Mouse (Mus musculus) CH12.LX (cell line): ENCODE results near the gene Ybx3. TPM values are rescaled to one million over a fixed set of nuclear protein-coding genes. Genes with fewer than 3 reads are reported as not detected.

Source experiments
- DNase-seq: peaks from one replicate; pipeline ENCODE4 v3.0.0-alpha.2; 2013; ENCODE audit errors: extremely low read depth
- H3K27ac ChIP-seq: 2 replicates; pipeline ENCODE4 v1.5.1; 2012; ENCODE audit warnings: low read depth, mild to moderate bottlenecking, control low read depth, moderate library complexity; ENCODE audit not compliant: insufficient read depth
- H3K27me3 ChIP-seq: replicated peaks from 2 replicates; pipeline ENCODE3; 2012; ENCODE audit warnings: inconsistent platforms
- H3K36me3 ChIP-seq, 2 experiments: replicated peaks in 1 of 2; 2 replicates each; pipeline versions ENCODE3 to v1.6.1; 2012; ENCODE audit warnings: inconsistent platforms in 1 of 2, low read length in 1 of 2, mild to moderate bottlenecking in 1 of 2, mixed read lengths in 1 of 2, moderate library complexity in 1 of 2; ENCODE audit not compliant: control insufficient read depth in 1 of 2, insufficient read depth in 1 of 2
- H3K4me1 ChIP-seq, 2 experiments: 2 replicates each; pipeline ENCODE4 v1.6.1; 2012; ENCODE audit warnings: inconsistent platforms in 1 of 2, moderate library complexity in 1 of 2; ENCODE audit not compliant: insufficient read depth in 2 of 2, control insufficient read depth in 1 of 2
- H3K4me2 ChIP-seq: 2 replicates; pipeline ENCODE4 v1.6.1; 2012; ENCODE audit warnings: low read depth, mild to moderate bottlenecking, control low read depth; ENCODE audit not compliant: poor library complexity, insufficient read depth, severe bottlenecking
- H3K4me3 ChIP-seq, 3 experiments: fragments of 150-350 bp in 1 of 3; sonication (generic) in 1 of 3; replicated peaks in 1 of 3; 2 replicates each; pipeline versions ENCODE3 to v1.5.1; 2011 to 2012; ENCODE audit warnings: low read depth in 2 of 3, low read length in 2 of 3, mild to moderate bottlenecking in 2 of 3, moderate library complexity in 2 of 3, control low read depth in 1 of 3, improper control_type of control experiment in 1 of 3, inconsistent platforms in 1 of 3, mixed read lengths in 1 of 3; ENCODE audit not compliant: poor library complexity in 1 of 3
- H3K79me2 ChIP-seq: replicated peaks from 2 replicates; pipeline ENCODE4 v1.6.1; 2012; ENCODE audit warnings: mild to moderate bottlenecking, moderate library complexity; ENCODE audit not compliant: control insufficient read depth, poor library complexity, insufficient read depth, severe bottlenecking; ENCODE audit errors: extremely low read depth
- H3K9ac ChIP-seq: 2 replicates; pipeline ENCODE4 v1.6.1; 2012; ENCODE audit warnings: low read depth, mild to moderate bottlenecking, control low read depth, moderate library complexity; ENCODE audit not compliant: insufficient read depth
- H3K9me3 ChIP-seq: replicated peaks from 2 replicates; pipeline ENCODE3; 2012; ENCODE audit warnings: low read length, inconsistent platforms, mixed read lengths
- CHD1 ChIP-seq: IDR thresholded peaks from 2 replicates; pipeline ENCODE4 v1.6.1; 2012; ENCODE audit warnings: low read depth, low read length, improper control_type of control experiment, inconsistent platforms
- CHD2 ChIP-seq: IDR thresholded peaks from 2 replicates; pipeline ENCODE4 v1.6.1; 2011; ENCODE audit warnings: low read length, improper control_type of control experiment
- CTCF ChIP-seq, 2 experiments: IDR thresholded peaks in 1 of 2; conservative IDR thresholded peaks in 1 of 2; 2 replicates each; pipeline ENCODE4 v1.5.1; 2011 to 2012; ENCODE audit warnings: low read depth in 2 of 2, low read length in 2 of 2, improper control_type of control experiment in 1 of 2, inconsistent platforms in 1 of 2, mild to moderate bottlenecking in 1 of 2, moderate library complexity in 1 of 2
- E2F4 ChIP-seq: IDR thresholded peaks from 2 replicates; pipeline ENCODE4 v1.6.1; 2011; ENCODE audit warnings: low read depth, low read length, improper control_type of control experiment; ENCODE audit not compliant: insufficient replicate concordance
- EP300 ChIP-seq: IDR thresholded peaks from 2 replicates; pipeline ENCODE4 v1.6.1; 2011; ENCODE audit warnings: low read length, improper control_type of control experiment
- GABPA ChIP-seq: IDR thresholded peaks from 2 replicates; pipeline ENCODE4 v1.6.1; 2012; ENCODE audit warnings: low read depth, low read length, improper control_type of control experiment, inconsistent platforms; ENCODE audit not compliant: insufficient replicate concordance
- HCFC1 ChIP-seq: IDR thresholded peaks from 2 replicates; pipeline ENCODE4 v1.6.1; 2012; ENCODE audit warnings: low read depth, mild to moderate bottlenecking, inconsistent platforms, low read length, improper control_type of control experiment
- IRF4 ChIP-seq: IDR thresholded peaks from 2 replicates; pipeline ENCODE4 v1.6.1; 2014; ENCODE audit warnings: low read depth, mild to moderate bottlenecking, inconsistent platforms, low read length, improper control_type of control experiment
- JUN ChIP-seq: IDR thresholded peaks from 2 replicates; pipeline ENCODE4 v1.6.1; 2011; ENCODE audit warnings: low read depth, mild to moderate bottlenecking, low read length, improper control_type of control experiment, moderate library complexity; ENCODE audit not compliant: insufficient read depth
- MAX ChIP-seq: IDR thresholded peaks from 2 replicates; pipeline ENCODE4 v1.6.1; 2011; ENCODE audit warnings: low read length, improper control_type of control experiment
- MAZ ChIP-seq: IDR thresholded peaks from 2 replicates; pipeline ENCODE4 v1.6.1; 2012; ENCODE audit warnings: low read depth, mild to moderate bottlenecking, inconsistent platforms, low read length, improper control_type of control experiment, moderate library complexity
- MEF2A ChIP-seq: IDR thresholded peaks from 2 replicates; pipeline ENCODE4 v1.6.1; 2014; ENCODE audit warnings: low read depth, mild to moderate bottlenecking, inconsistent platforms, low read length, improper control_type of control experiment, borderline replicate concordance
- MXI1 ChIP-seq: IDR thresholded peaks from 2 replicates; pipeline ENCODE4 v1.6.1; 2011; ENCODE audit warnings: mild to moderate bottlenecking, low read depth, low read length, improper control_type of control experiment
- POLR2A ChIP-seq: IDR thresholded peaks from 2 replicates; pipeline ENCODE4 v1.6.1; 2011; ENCODE audit warnings: low read depth, mild to moderate bottlenecking, improper control_type of control experiment, low read length
- POLR2AphosphoS2 ChIP-seq: IDR thresholded peaks from 2 replicates; pipeline ENCODE4 v1.6.1; 2011; ENCODE audit warnings: low read depth, low read length, improper control_type of control experiment
- RAD21 ChIP-seq: IDR thresholded peaks from 2 replicates; pipeline ENCODE4 v1.6.1; 2011; ENCODE audit warnings: low read depth, mild to moderate bottlenecking, low read length, improper control_type of control experiment, moderate library complexity
- SMC3 ChIP-seq: IDR thresholded peaks from 2 replicates; pipeline ENCODE4 v1.6.1; 2011; ENCODE audit warnings: low read depth, low read length, improper control_type of control experiment
- TBP ChIP-seq: conservative IDR thresholded peaks from 2 replicates; pipeline ENCODE4 v1.6.1; 2011; ENCODE audit warnings: low read depth, low read length, improper control_type of control experiment
- TCF12 ChIP-seq: IDR thresholded peaks from 2 replicates; pipeline ENCODE4 v1.6.1; 2014; ENCODE audit warnings: low read depth, mild to moderate bottlenecking, inconsistent platforms, low read length, improper control_type of control experiment
- UBTF ChIP-seq: IDR thresholded peaks from 2 replicates; pipeline ENCODE4 v1.6.1; 2012; ENCODE audit warnings: low read depth, mild to moderate bottlenecking, inconsistent platforms, low read length, improper control_type of control experiment, moderate library complexity
- USF2 ChIP-seq: conservative IDR thresholded peaks from 2 replicates; pipeline ENCODE4 v1.6.1; 2011; ENCODE audit warnings: low read depth, low read length, improper control_type of control experiment
- ZMIZ1 ChIP-seq: IDR thresholded peaks from 2 replicates; pipeline ENCODE4 v1.6.1; 2012; ENCODE audit warnings: low read depth, mild to moderate bottlenecking, inconsistent platforms, low read length, improper control_type of control experiment
- ZNF384 ChIP-seq: IDR thresholded peaks from 2 replicates; pipeline ENCODE4 v1.6.1; 2012; ENCODE audit warnings: low read depth, low read length, improper control_type of control experiment, inconsistent platforms
- dilution Hi-C: fragments of 300-500 bp; cut with MboI; formaldehyde crosslinking; loops from 2 replicates; pipeline ENCODE4 v1.14.3; 2020; ENCODE audit warnings: low sequenced_read_pairs; ENCODE audit not compliant: extremely low pct_unique_long_range_greater_than_20kb, extremely low pct_ligation_motif_present
- in situ Hi-C: fragments of 300-500 bp; cut with MboI; formaldehyde crosslinking; loops from 3 replicates; pipeline ENCODE4 v1.14.3; 2019; ENCODE audit warnings: low sequenced_read_pairs, low pct_ligation_motif_present, low pct_unique_long_range_greater_than_20kb, mixed read lengths
- polyA plus RNA-seq: library from polyadenylated mRNA; unstranded; fragments of >175 nt; gene quantifications from 2 replicates; pipeline ENCODE4 v1.2.1, GENCODE M21; 2012; ENCODE audit warnings: low read depth; ENCODE audit not compliant: insufficient read length
- total RNA-seq, 2 experiments: library from RNA; depleted of rRNA; stranded (reverse); fragments of 300-350 nt in 1 of 2; fragments of >200 nt in 1 of 2; gene quantifications; 2 replicates each; pipeline ENCODE4 v1.2.3; 2012 to 2014

The Ybx3 gene
- total and polyA plus RNA-seq, 3 experiments, result 391 to 620 (median 410) TPM

- H3K9ac ChIP-seq, result no peak overlapping the region
- H3K36me3 ChIP-seq, result peaks cover 13% of the 10 kb centered on the region in 2 experiments
- dilution Hi-C loops (no loop called here), in situ Hi-C loops (loop anchor here (25.0 kb wide), 1 partner anchor 1772 kb away; the partner anchor contains the start of genes Klrd1 and Klre1)
- H3K4me1 ChIP-seq, result peaks cover 0 to 3% of the 10 kb centered on the region in 2 experiments; a peak in 2 of 4 replicates
- no peak for DNase-seq
- H3K9me3 ChIP-seq, result no peaks in the 10 kb centered on the region
- no peak overlapping the region for H3K4me3 ChIP-seq
- TF ChIP-seq IRF4 (no peak), ZNF384 (no peak), MAX (no peak), CTCF (conservative IDR thresholded peaks at IDR 0.05 in 1 of 2, IDR thresholded peaks at IDR 0.05 in 1 of 2; ENCODE audit: low read depth in 2 of 2, low read length in 2 of 2) (no peak), CHD2 (no peak), USF2 (no peak)
- no peak overlapping the region for H3K27ac ChIP-seq
- peaks cover 13% of the 10 kb centered on the region for H3K27me3 ChIP-seq
- no peaks in the 10 kb centered on the region for H3K79me2 ChIP-seq
- H3K4me2 ChIP-seq, result no peak overlapping the region
Measured at GRCm38 (mm10) chr6:131359543-131359942, 28.7 kb downstream of the Ybx3 start.

- DNase-seq, result no peak
- no peaks in the 10 kb centered on the region for H3K9me3 ChIP-seq
Measured at GRCm38 (mm10) chr6:131354913-131355312, 33.4 kb downstream of the Ybx3 start.

DNA sequence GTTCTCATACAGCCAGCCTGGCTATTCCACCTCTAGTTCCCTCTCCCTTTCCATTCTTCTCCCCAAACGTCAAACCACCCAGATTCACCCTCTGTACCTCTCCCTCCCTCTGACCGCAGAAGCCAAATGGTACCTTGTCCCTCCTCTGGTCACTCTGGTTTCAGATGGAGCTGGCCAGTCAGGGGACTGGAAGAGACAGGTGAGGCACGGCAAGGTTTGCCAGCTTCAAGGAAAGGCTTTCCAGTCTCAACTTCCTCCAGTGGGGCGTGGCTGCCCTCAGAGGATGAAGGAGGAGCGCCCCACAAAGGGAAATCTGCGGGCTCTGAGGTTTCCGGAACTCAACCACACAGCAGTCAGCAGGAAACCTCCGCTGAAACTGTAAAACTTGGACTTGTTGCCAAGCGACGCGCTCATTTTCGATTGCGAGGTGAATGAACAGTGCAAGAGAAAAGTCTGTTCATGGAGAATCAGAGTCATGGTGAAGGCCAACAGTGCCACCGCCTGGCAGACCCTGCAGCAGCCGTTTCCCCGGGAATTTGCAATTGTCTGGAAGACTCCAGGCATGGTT, 34.8 kb downstream of the Ybx3 start, which contains the start of gene Styk1:
TSS of gene Styk1 (minus strand) at position 246 of the 568 bp plus-strand sequence.
- Histone ChIP-seq H3K27me3 (peaks cover 46% of the 10 kb centered on the region), H3K4me3 (no peak within 1 kb of the TSS), H3K9ac (no peak within 1 kb of the TSS), H3K27ac (no peak within 1 kb of the TSS), H3K36me3 (no peaks in the 10 kb centered on the region), H3K79me2 (no peaks in the 10 kb centered on the region), H3K4me1 (peaks cover 2 to 19% of the 10 kb centered on the region in 2 experiments), H3K4me2 (peak within 1 kb of the TSS; percentile 70), H3K9me3 (no peaks in the 10 kb centered on the region)
- DNase-seq, result peak; percentile 87
- dilution Hi-C loops, result no loop called here
- in situ Hi-C loops, result loop anchor here (25.0 kb wide), 1 partner anchor 1766 kb away; the partner anchor contains the start of genes Klrd1 and Klre1
- TF ChIP-seq E2F4 (no peak), USF2 (no peak), TCF12 (0 out of 2 replicates have a peak, but pooled peaks have one; percentile 36), HCFC1 (no peak), MAZ (no peak), TBP (no peak), EP300 (peak; percentile 69; the same call in 1 of the 2 replicates), UBTF (no peak), POLR2AphosphoS2 (no peak), CHD1 (no peak), MEF2A (no peak; the same call in 1 of the 2 replicates), POLR2A (no peak), JUN (no peak), GABPA (no peak), RAD21 (peak; percentile 93), ZMIZ1 (no peak), MAX (no peak), MXI1 (peak; percentile 55; the same call in 1 of the 2 replicates), CTCF (conservative IDR thresholded peaks at IDR 0.05 in 1 of 2, IDR thresholded peaks at IDR 0.05 in 1 of 2; ENCODE audit: low read depth in 2 of 2, low read length in 2 of 2) (peak; percentile 39 to 88; a peak in 2 of 4 replicates), ZNF384 (no peak), SMC3 (peak; percentile 73)

More at GRCm38 (mm10) chr6:131354913-131355312, 33.4 kb downstream of the Ybx3 start:
- peaks cover 40% of the 10 kb centered on the region for H3K27me3 ChIP-seq
- no peak overlapping the region for H3K27ac ChIP-seq
- H3K4me3 ChIP-seq, result no peak overlapping the region
- dilution Hi-C loops, result no loop called here
- no peaks in the 10 kb centered on the region for H3K79me2 ChIP-seq
- H3K4me2 ChIP-seq, result no peak overlapping the region
- TF ChIP-seq ZMIZ1 (no peak), CTCF (conservative IDR thresholded peaks at IDR 0.05 in 1 of 2, IDR thresholded peaks at IDR 0.05 in 1 of 2; ENCODE audit: low read depth in 2 of 2, low read length in 2 of 2) (no peak), ZNF384 (peak; percentile 35; the same call in 1 of the 2 replicates)
- no peak overlapping the region for H3K9ac ChIP-seq
- no peaks in the 10 kb centered on the region for H3K36me3 ChIP-seq
- in situ Hi-C loops, result loop anchor here (25.0 kb wide), 1 partner anchor 1768 kb away; the partner anchor contains the start of genes Klrd1 and Klre1
- H3K4me1 ChIP-seq, result peaks cover 2 to 19% of the 10 kb centered on the region in 2 experiments
